Mouse (Mus musculus) MEL (cell line): ENCODE results near the gene Sec22b. TPM values are rescaled to one million over a fixed set of nuclear protein-coding genes. Genes with fewer than 3 reads are reported as not detected.
A peak's percentile ranks its signal among the peaks of the same experiment; 100 is the strongest.

Experiments used
- DNase-seq: peaks from one replicate; pipeline ENCODE4 v3.0.0; 2011; ENCODE audit warnings: low read depth, low spot score
- H3K27ac ChIP-seq: 2 replicates; pipeline ENCODE4 v1.5.1; 2012; ENCODE audit warnings: low read depth, mild to moderate bottlenecking, control low read depth, low read length, moderate library complexity; ENCODE audit not compliant: control insufficient read depth
- H3K27me3 ChIP-seq, 2 experiments: fragments of 150-350 bp in 1 of 2; sonication (generic) in 1 of 2; 2 replicates each; pipeline ENCODE4 v1.6.1; 2012; ENCODE audit warnings: low read length in 2 of 2, mild to moderate bottlenecking in 2 of 2, improper control_type of control experiment in 1 of 2, moderate library complexity in 1 of 2; ENCODE audit not compliant: insufficient read depth in 2 of 2, control insufficient read depth in 1 of 2
- H3K36me3 ChIP-seq, 2 experiments: 2 replicates each; pipeline ENCODE4 v1.6.1; 2012 to 2014; ENCODE audit warnings: low read length in 2 of 2, improper control_type of control experiment in 1 of 2, inconsistent platforms in 1 of 2, mild to moderate bottlenecking in 1 of 2; ENCODE audit not compliant: insufficient read depth in 2 of 2, control insufficient read depth in 1 of 2
- H3K4me1 ChIP-seq, 2 experiments: fragments of 150-350 bp in 1 of 2; sonication (generic) in 1 of 2; 2 replicates each; pipeline ENCODE4 v1.6.1; 2012; ENCODE audit warnings: low read length in 2 of 2, improper control_type of control experiment in 1 of 2, mild to moderate bottlenecking in 1 of 2; ENCODE audit not compliant: insufficient read depth in 2 of 2, control insufficient read depth in 1 of 2
- H3K4me3 ChIP-seq, 2 experiments: fragments of 150-350 bp in 1 of 2; sonication (generic) in 1 of 2; 2 replicates each; pipeline ENCODE4 v1.5.1; 2012; ENCODE audit warnings: low read depth in 2 of 2, low read length in 2 of 2, mild to moderate bottlenecking in 2 of 2, moderate library complexity in 2 of 2, control low read depth in 1 of 2, improper control_type of control experiment in 1 of 2; ENCODE audit not compliant: control insufficient read depth in 1 of 2, insufficient read depth in 1 of 2
- H3K79me2 ChIP-seq: 2 replicates; pipeline ENCODE4 v1.6.1; 2012; ENCODE audit warnings: mild to moderate bottlenecking, low read length, moderate library complexity; ENCODE audit not compliant: control insufficient read depth, poor library complexity, insufficient read depth
- H3K9ac ChIP-seq: 2 replicates; pipeline ENCODE4 v1.6.1; 2012; ENCODE audit warnings: low read depth, mild to moderate bottlenecking, control low read depth, low read length, moderate library complexity; ENCODE audit not compliant: control insufficient read depth, poor library complexity, severe bottlenecking
- H3K9me3 ChIP-seq: fragments of 150-350 bp; sonication (generic); replicated peaks from 2 replicates; pipeline ENCODE4 v1.6.1; 2012; ENCODE audit warnings: mild to moderate bottlenecking, low read length, improper control_type of control experiment, moderate library complexity; ENCODE audit not compliant: insufficient read depth
- BHLHE40 ChIP-seq: IDR thresholded peaks from 2 replicates; pipeline ENCODE4 v1.6.1; 2012; ENCODE audit warnings: low read depth, mild to moderate bottlenecking, inconsistent platforms, low read length, improper control_type of control experiment, borderline replicate concordance
- E2F4 ChIP-seq: IDR thresholded peaks from 2 replicates; pipeline ENCODE4 v1.6.1; 2011; ENCODE audit warnings: low read depth, low read length, improper control_type of control experiment, borderline replicate concordance
- MAX ChIP-seq: IDR thresholded peaks from 2 replicates; pipeline ENCODE4 v1.6.1; 2011; ENCODE audit warnings: low read length, improper control_type of control experiment
- MAZ ChIP-seq: IDR thresholded peaks from 2 replicates; pipeline ENCODE4 v1.6.1; 2012; ENCODE audit warnings: low read depth, mild to moderate bottlenecking, inconsistent platforms, low read length, improper control_type of control experiment
- MYB ChIP-seq: IDR thresholded peaks from 2 replicates; pipeline ENCODE4 v1.6.1; 2011; ENCODE audit warnings: mild to moderate bottlenecking, low read depth, low read length, improper control_type of control experiment
- MYC ChIP-seq: IDR thresholded peaks from 2 replicates; pipeline ENCODE4 v1.6.1; 2011; ENCODE audit warnings: low read depth, mild to moderate bottlenecking, low read length, improper control_type of control experiment, moderate library complexity
- POLR2AphosphoS5 ChIP-seq: IDR thresholded peaks from 2 replicates; pipeline ENCODE4 v1.6.1; 2012; ENCODE audit warnings: low read depth, borderline replicate concordance, mild to moderate bottlenecking, inconsistent platforms, low read length, moderate library complexity, mixed read lengths
- SIN3A ChIP-seq: IDR thresholded peaks from 2 replicates; pipeline ENCODE4 v1.6.1; 2012; ENCODE audit warnings: low read length, improper control_type of control experiment, inconsistent platforms
- TAL1 ChIP-seq: IDR thresholded peaks from 2 replicates; pipeline ENCODE4 v1.6.1; 2012; ENCODE audit warnings: mild to moderate bottlenecking, inconsistent platforms, low read length, moderate library complexity, mixed read lengths
- ZKSCAN1 ChIP-seq: IDR thresholded peaks from 2 replicates; pipeline ENCODE4 v1.6.1; 2012; ENCODE audit warnings: low read depth, mild to moderate bottlenecking, inconsistent platforms, low read length, improper control_type of control experiment, moderate library complexity
- ZNF384 ChIP-seq: IDR thresholded peaks from 2 replicates; pipeline ENCODE4 v1.6.1; 2012; ENCODE audit warnings: low read depth, mild to moderate bottlenecking, inconsistent platforms, low read length, improper control_type of control experiment
- polyA plus RNA-seq, 2 experiments: library from polyadenylated mRNA; stranded (reverse) in 1 of 2; unstranded in 1 of 2; fragments of >175 nt in 1 of 2; fragments of >200 nt in 1 of 2; gene quantifications; 2 replicates each; pipeline versions ENCODE4 v1.2.1 to v1.2.4; 2012; ENCODE audit warnings: low replicate concordance in 2 of 2, low read depth in 1 of 2; ENCODE audit not compliant: insufficient read length in 2 of 2, insufficient read depth in 1 of 2, missing spikeins in 1 of 2
- total RNA-seq: library from RNA; depleted of rRNA; stranded (reverse); fragments of 300-350 nt; gene quantifications from 2 replicates; pipeline ENCODE4 v1.2.3, GENCODE M21; 2012

The Sec22b gene
- total and polyA plus RNA-seq, 3 experiments, result 36.8 to 43.3 TPM; not detected in 1

- Histone ChIP-seq H3K27me3 (no peaks in the 10 kb centered on the region), H3K27ac (peak overlapping the region; percentile 99), H3K4me1 (peaks cover 49 to 67% of the 10 kb centered on the region in 2 experiments), H3K9me3 (no peaks in the 10 kb centered on the region), H3K79me2 (peaks cover 2% of the 10 kb centered on the region; the same call in 1 of the 2 replicates), H3K9ac (peak overlapping the region; percentile 35), H3K4me3 (peak overlapping the region in 1 of 2 experiments; percentile 43; a peak in 1 of 4 replicates), H3K36me3 (peaks cover 0 to 51% of the 10 kb centered on the region in 2 experiments; a peak in 2 of 4 replicates)
- no peak for TF ChIP-seq E2F4
- no peak for TF ChIP-seq TAL1
- no peak for TF ChIP-seq BHLHE40
- TF ChIP-seq MAZ, result no peak
- TF ChIP-seq POLR2AphosphoS5, result no peak
- TF ChIP-seq MYB, result no peak
- no peak for TF ChIP-seq MAX
- TF ChIP-seq SIN3A, result no peak
- no peak for TF ChIP-seq ZNF384
- no peak for DNase-seq
These were observed 38.9 kb downstream of the Sec22b start for GRCm38 (mm10) chr3:97939626-97940510.

GRCm38 (mm10) chr3:97940511-97941204, 39.7 kb downstream of the Sec22b start:
- peaks cover 49 to 60% of the 10 kb centered on the region in 2 experiments for H3K4me1 ChIP-seq
- TF ChIP-seq MYC (no peak), ZKSCAN1 (no peak), E2F4 (no peak)
- H3K27me3 ChIP-seq, result no peaks in the 10 kb centered on the region
- peak overlapping the region; percentile 17; the same call in 1 of the 2 replicates for H3K9ac ChIP-seq
- no peak for DNase-seq
- no peak overlapping the region for H3K4me3 ChIP-seq
- H3K36me3 ChIP-seq, result peaks cover 0 to 50% of the 10 kb centered on the region in 2 experiments; a peak in 2 of 4 replicates
- H3K9me3 ChIP-seq, result no peaks in the 10 kb centered on the region
- H3K79me2 ChIP-seq, result peaks cover 2% of the 10 kb centered on the region; the same call in 1 of the 2 replicates
- peak overlapping the region; percentile 74; the same call in 1 of the 2 replicates for H3K27ac ChIP-seq
